Mouse (Mus musculus) B cell, adult 2 months (primary cell): ENCODE results near the gene Trpc4ap.
"Not testable (repeated sequence)": the region's sequence is repeated elsewhere in the genome, so short reads cannot be mapped to it uniquely, and the experiment has no call there.

Source experiments
- DNase-seq, 2 experiments: peaks; one replicate each; pipeline ENCODE4 v3.0.0; 2022

Gene Trpc4ap

DNA sequence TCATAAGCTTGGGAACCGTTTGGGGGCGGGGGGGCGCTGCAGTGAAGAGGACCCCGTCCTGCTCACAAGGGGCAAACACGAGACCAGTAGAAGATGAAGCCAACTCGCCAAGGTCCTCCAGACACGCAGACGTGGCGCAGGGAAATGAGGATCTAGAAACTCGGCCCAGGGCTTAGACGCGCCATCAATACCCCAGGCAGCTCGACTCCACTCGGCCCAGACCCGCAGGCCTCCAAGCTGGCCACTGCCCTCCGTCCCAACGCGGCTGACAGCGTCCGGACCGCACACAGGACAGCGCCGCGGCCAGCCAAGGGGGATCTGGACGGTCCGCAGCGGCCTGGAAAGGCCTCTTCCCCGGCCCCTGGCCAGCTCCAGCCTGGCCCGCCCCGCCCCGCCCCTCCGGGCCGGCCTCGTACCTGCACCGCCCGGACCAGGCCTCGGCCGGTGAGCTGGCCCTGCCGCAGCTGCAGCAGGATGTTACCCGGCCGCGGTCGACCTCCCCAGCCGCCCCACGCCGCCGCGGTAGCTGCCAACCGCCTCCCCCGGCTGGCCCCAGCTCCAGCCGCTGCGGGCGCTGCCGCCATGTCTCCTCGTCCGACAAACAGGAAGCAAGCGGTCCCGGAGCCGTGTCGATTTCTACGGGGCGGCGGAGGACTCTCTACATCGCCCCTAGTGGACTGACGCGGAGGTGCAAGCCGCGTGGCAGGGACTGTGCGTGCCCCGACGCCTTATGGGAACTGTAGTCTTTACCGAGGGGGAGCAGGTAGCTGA is at the start of gene Trpc4ap:
Gene Trpc4ap, minus strand, starts transcription at position 662 of the 771 bp plus-strand sequence.
- DNase-seq, result peak; percentile 97 to 98

DNA sequence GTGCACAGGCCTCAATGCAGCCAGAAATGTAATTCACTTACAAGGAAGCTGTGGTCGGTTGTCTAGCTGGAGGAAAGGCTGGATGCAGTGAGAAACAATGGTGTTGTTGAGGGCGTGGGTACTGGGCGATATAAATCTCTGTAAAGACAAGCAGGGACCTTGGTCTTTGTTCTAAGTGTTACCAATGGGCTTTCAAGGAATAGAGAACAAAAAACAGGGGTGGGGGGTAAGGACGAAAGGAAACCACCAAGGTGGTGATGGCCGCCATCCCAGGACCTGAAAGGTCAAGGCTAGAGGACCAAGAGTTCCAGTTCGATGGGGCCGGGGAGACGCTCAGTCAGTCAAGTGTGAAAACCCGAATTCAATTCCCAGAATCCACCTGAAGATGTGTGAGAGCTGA is 45.6 kb upstream of the Trpc4ap start:
- DNase-seq, result no peak

DNA sequence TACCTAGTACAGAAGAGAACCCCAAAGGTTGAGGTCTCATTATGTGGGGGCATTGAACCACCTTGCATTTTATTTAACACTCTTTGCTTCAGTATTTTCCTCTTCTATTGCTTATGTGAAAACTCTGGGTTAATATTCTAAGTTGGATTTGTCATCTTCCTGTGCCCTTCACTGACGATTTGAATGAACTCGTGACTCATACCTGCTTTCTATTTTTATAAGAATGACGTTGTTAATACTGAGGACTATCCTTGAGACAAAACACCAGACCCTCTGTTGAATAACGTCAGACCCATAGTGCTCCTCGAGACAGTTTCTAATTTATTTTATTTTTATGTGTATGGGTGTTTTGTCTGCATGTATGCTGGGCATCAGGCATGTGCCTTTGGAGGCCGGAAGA is 44.8 kb upstream of the Trpc4ap start:
- DNase-seq, result no peak

DNA sequence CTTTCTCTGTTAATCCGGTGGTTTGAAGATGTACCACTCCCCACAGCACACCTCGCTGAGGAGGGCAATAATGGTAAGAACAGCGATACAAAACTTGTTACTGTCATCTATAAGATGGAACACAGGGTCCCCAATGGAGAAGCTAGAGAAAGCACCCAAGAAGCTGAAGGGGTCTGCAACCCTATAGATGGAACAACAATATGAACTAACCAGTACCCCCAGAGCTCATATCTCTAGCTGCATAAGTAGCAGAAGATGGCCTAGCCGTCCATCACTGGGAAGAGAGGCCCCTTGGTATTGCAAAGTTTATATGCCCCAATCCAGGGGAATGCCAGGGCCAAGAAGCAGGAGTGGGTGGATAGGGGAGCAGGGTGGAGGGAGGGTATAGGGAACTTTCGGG is 43.6 kb upstream of the Trpc4ap start, which contains the start of gene Gm17581:
Gene Gm17581, minus strand, starts transcription at position 101 of the 400 bp plus-strand sequence.
- not testable (repeated sequence) for DNase-seq

DNA sequence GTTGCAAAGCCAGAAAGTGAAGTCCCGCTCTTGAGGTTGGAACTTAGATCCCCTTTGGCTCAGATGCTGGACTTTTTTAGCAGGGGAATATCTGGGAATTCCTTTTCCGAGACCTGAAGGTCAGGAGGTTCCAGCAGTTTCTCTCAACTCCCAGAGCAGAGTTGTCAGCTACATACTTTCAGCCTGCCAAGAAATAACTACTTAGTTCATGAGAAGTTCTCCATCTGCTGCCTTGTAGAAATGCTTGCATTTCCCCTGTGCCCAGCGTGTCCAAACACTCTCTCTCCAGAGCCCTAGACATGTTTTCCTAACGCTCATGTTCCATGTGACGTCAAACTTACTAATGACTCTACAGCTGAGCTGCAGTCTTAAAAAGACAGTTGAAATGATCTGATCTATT is 42.9 kb upstream of the Trpc4ap start:
- DNase-seq, result no peak

DNA sequence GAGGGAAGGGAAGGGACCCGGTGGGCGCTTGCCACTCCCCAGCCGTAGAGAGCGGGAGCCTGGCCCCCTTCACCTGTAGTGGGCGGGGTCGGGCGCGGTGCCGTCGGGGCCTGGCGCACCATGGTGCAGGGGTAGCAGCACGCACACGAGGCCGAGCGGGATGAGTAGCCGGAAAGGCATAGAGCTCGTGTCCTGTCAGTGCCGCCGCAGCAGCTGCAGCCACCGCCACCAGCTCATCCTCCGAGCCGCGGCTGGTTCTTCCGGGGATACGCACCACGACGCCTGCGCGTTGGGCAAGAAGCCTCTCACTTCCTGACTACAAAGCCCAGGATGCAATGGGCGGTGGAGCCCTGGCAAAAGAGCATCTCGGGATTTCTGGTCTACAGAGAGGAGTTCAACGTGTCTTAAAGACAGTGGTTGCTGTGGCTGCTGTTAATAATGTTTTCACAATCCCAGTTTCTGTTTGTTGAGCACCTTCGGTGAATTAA is 37.0 kb upstream of the Trpc4ap start, which contains the start of gene Edem2:
Gene Edem2, minus strand, starts transcription at position 318 of the 488 bp plus-strand sequence.
- peak; percentile 95 to 96 for DNase-seq

DNA sequence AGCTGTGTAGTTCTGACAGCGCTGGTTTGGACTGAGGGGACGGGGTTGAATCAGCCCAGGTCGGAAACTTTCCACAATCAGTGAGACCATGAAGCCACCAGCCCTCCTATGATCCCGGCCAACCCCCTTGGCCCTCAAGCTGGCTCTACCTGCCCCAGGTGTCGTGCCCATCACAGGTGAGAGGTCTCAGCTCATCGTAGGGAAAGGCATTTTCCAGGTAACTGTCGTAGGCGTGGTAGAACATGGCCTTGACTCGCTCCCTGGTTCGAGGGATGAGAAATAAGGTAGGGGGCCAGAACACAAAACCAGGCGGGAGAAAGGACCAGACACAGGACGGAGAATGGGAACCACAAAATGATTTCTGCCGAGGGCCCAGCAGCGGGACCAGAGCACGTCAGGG is 36.6 kb upstream of the Trpc4ap start:
- peak; percentile 3 for DNase-seq

DNA sequence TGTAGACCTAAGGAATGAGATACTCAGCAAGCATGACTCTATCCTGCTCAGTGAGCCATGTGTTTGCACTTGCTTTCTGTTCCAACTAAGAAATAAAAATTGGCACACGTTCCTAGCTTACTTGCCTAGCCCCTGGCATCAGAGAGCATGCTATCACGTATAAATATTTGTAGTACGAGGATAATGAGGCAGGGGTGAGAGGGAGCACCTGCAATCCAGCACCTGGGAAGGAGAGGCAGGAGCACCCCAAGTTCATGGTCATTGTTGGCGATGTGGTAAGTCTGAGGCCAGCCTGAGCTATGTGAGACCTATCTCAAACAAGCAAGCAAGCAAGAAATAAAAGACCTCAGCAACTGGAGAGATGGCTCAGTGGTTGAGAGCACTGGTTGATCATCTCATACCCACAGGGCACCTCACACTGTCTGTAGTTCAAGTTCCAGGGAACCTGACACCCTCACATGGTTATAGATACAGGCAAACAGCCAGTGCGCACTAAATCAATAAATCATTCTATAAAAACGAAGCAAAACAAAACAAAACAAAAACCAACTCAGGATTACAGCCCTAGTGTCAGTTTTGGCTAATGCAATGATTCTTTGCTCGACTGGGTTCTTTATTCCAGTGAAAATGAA is 35.7 kb upstream of the Trpc4ap start:
- no peak for DNase-seq

DNA sequence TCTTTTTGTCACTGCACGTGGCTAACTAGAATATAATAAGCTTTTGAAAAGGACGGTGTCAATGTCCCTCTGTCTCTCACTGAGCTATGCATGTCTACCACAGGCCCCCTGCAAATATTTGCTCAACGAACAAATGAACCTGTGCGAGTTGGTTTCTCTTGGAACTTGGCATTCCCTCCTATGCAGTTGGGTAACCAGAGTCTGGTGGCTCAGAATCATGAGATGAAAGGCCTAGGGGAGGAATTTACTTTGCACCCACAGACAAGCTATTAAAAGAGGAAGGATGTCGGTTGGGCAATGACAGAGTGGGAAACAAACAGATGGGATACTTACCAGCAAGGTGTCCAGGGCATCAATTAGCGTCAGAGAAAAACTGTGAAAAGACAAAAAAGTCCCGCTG is 34.1 kb upstream of the Trpc4ap start:
- DNase-seq, result no peak

DNA sequence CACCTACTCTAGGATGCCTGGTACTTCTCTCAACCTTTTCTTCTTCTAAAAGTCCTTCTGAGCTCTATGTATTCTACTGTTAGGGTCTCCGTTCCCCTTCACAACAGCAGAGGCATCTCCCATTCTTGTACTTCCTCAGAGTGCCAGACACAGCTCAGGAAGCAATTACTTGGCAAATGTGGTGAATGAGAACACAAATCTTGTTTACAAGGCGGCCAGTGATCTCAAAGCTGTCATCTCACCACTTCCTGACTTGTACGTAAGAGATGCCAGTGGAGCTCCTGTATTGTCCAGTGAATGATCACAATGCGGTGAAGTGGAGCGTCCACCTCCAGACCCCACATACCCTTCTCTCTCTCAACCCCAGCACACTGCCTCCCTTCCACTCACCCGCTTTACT is 32.3 kb upstream of the Trpc4ap start:
- DNase-seq, result no peak

DNA sequence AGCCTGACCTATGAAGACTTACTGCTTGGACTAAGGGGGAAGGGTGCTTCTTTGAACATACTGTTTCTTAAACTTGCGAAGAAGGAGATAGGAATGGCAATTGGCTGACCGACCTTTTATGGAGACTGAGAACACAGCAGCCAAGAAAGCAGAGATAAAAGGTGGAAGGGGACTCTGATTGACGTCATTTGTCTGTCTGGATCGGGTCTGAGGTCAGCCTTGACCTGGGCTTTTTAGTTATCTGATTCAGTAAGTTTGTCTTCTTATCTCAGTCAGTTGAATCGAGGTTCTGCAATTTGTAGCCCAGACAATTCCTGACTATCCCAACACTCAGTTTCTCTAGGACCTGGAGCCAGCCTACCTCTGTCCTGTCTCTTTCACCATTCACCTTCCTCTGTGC is 31.9 kb upstream of the Trpc4ap start:
- DNase-seq, result no peak

DNA sequence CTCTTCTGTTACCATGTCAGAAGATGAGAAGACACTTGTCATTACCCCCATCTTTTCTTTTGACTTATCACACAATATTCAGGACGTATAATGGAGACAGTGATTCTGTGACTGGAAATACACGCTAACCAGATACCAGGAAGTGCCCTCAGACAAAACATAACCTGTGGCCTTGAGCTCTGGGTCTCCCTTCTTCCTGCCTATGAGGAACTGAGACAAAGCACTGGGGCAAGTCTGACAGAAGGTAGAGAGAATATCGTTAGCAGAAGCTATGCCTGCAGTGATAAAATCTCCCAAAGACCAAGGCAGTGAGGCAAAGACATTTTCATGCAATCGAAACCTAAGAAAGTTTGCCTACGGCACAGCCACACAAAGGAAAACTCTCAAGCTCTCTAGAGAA is 28.4 kb upstream of the Trpc4ap start:
- peak; percentile 3 to 10 for DNase-seq

DNA sequence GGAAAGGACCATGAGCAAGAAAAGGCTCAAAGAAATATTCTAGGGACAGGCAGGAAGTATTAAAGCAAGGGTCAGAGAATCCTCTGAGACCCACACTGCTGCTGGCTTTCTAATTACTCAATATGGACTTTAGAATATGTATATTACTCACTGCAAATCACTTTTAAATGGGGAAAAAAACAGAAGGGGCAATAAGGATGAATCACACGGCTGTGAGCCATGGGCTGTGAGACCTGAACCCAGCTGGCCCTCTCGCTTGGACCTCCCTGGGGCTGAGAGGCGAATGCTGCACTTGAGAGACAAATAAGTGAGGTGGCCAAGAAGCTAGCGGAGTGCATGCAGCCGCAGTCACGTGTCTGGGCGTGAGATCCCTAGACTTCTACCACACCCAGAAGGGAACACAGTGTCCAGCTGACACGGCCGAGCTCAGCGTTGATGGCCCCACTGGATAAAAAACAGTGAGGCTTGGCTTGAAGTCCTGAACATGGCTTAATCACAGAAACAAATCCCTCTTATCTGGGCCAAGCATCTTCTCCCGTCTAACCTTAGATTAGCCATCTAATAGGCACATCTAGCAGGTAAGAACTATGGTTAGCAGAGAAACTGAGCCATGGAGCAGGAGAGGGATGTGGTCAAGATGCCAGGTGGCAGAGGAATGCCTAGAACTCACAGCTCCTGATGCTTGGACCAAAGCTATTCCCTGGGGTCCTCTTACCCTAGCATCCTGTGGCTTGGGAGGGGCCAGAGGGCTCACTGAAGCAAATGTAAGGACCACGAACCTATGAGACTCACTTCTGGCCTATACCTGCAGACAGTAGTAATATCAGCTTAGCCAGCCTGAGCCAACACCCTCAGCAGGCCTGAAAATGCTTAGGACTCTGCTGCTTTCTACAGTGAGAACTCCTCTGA is 25.2 kb upstream of the Trpc4ap start:
- no peak for DNase-seq

DNA sequence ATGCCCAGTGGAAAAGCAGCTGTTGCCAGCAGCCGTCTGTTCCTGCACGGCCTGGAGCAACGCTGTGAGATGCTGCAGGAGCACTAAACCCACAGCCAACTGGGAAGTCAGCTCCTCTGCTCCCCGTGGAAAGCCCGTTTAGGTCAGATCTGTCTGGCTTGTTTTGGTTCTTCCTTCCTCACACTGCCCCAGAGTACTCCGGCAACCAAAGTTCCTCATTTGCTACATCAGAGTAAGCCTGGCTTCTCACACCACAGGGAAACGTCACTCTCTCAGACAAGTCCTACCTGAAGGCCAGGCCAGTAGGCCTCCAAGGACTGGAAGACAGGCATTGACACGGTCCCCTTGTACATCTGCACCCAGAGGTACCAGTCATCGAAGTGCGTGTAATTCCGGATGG is 18.4 kb upstream of the Trpc4ap start:
- no peak for DNase-seq

DNA sequence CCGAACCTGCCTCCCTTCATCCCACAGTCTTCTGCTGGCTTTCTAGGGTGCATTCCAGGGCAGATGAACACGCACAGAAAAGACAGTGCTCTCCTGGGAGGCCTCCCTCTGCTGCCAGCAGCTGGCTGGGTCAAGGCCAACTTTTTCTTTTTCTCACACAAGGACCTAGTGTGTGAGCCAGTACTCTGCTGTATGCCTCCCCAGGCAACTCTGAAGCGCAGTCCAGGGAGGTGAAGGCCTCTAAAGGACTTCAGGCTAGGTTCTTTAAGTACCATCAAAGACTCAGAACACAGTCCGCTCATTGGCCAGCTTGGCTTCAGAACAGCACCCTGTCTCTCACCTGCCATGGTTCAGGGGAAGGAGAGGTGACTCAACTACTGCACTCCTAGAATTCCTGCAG is 15.1 kb upstream of the Trpc4ap start:
- DNase-seq, result no peak

DNA sequence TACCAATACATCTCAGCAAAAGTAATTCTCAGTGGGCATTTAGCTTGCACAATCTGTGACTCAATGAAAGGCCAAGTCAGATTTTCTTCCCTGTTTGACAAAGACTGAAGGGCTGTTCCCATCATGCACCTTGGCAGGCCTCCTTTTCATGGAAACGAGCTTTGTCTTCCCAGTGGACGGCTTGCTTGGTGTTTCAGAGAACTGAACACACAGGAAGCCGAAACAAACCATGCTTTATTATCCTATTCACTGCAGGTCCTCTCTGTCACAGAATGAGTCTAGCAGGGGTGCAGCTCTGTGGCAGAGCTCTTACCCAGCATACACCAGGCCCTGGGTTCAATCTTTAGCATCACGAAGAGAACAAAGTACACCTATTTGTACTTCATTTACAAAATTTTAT is 11.4 kb upstream of the Trpc4ap start:
- no peak for DNase-seq

DNA sequence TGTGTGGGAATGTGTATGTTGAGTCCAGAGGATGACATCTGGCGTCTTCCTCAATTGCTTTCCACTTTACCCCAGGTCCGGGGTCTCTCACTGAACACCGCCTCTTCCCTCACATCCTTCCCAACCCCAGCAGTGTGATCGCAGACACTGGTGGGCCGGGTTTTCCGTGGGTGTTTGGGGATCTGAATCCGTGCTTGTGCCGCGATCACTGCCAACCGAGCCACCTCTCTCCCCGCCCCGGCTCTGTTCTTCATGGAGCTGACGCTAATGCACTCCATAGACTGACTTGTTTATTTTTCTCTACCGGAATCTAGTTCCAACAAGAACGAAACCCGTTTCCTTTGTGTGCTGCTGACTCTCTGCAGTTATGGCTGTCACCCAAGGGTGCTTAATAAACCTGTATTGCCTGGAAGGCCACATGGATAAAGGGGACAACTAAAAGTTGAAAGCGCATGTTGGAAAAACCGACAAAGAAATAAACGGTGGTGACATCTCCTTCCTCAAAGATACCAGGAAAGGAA is 9.3 kb upstream of the Trpc4ap start:
- no peak for DNase-seq

DNA sequence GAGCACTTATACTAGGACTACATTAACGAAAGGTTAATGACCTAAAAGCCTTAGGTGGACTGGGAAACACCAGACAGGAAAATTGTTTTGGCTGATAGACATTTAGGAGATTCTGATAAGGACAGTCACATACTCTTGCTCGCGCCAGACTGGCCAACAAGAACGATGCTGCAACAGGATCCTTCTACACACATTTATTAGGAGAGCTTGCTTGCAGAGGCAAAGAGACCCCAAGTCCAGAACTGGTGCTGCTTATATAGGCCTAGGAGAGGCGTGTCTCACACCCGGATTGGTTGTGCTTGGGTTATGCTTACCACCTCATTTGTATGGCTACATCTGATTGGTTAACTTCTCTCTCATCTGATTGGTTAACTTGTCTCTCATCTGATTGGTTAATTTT is 6.3 kb upstream of the Trpc4ap start:
- not testable (repeated sequence) for DNase-seq

DNA sequence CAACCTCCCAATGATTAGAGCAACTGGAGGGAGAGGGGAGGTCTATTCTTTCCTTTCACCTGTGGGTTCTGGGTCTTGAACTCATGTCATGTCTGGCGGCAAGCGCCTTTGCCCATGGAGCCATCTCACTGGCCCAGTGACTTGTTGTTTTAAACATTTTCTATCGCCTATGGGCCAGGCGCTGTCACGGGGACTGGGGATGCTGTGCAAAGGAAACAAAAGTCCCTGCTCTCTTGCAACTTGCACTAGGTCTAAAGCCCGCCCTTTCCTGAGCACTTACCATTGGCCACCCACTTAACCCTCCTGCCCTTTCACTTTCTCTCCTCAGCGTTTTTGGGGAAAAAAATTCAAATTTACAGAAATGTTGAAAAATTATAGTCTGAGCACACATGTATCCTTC is 4.7 kb upstream of the Trpc4ap start:
- DNase-seq, result no peak

DNA sequence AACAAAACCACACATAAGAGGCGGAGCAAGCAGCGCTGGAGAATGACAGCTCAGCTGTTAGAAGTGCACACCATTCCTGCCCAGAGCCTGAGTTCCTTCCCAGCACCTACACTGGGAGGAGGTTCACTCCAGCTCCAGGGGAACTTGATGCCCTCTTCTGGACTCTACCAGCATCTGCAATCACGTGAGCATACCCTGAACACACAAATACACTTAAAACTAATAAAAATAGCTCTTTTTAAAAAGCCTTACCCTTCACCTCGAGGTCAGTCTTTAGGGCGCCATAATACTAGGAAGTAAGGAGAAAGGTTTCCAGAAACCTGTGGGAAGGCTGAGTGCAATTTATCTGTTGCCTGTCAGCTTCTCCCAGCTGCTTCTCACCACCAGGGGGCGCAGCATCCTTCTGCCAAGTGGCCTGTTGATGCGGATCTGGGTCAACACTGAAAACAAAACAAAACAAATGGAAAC is 3.9 kb upstream of the Trpc4ap start:
- peak; percentile 92 for DNase-seq

DNA sequence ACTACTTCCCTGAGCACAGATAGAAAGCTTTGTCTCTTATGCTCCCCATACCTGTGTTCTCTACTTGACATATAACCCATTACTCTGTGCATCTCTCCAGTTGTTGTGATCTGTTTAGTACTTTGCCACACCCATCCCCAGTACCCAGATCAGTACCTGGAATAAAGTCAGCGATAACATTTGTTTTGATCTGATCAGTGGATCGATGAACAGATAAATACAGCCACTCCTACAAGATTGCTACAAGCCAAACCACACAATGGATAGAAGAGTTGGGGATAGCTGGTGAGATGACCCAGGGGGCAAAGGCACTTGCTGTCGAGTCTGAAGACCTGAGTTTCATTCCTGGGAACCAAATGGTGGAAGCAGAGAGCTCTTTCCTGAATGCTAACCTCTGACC is 3.1 kb upstream of the Trpc4ap start:
- DNase-seq, result no peak

DNA sequence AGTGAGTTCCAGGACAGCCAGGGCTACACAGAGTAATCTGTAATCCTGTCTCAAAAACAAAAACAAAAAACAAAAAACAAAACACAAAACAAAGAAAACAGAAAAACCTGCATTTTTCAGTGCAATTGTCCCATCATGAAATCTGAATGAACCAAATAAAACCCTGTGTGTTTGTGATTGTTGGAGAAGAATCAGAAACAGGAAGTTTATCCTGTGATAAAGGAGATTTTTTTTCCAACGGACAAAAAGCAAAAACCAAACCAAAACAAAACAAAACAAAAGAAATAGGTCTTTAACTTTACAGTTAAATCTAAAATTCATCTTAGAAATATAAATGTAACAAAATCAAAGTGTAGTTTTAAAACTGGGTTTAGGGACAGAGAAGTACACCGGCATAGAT is 2.4 kb upstream of the Trpc4ap start:
- no peak for DNase-seq

DNA sequence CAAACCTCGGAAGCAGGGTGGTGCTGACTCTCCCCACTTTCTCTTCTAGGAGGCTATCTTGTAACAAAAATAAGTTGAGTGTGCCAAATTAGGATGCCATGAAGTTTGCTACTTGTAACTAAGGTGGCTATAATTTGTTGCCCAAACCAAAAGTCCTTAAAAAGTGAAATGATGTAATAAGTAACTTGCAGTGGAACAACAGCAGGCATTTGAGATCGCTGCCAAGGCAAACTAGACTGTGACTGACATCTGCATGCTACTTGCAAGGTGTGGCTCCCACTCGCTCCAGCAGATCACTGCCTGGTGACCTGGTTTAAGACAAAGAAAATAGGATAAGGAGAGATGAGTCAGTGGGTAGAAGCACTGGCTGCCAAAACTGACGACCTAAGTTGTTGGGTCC is 952 bp upstream of the Trpc4ap start:
- DNase-seq, result no peak
